Mouse (Mus musculus): ENCODE results near the gene Ankrd60. TPM values are rescaled to one million over a fixed set of nuclear protein-coding genes. Genes with fewer than 3 reads are reported as not detected.

The Ankrd60 gene
- polyA plus RNA-seq, 1 experiment from 2014 or later = not detected

DNA sequence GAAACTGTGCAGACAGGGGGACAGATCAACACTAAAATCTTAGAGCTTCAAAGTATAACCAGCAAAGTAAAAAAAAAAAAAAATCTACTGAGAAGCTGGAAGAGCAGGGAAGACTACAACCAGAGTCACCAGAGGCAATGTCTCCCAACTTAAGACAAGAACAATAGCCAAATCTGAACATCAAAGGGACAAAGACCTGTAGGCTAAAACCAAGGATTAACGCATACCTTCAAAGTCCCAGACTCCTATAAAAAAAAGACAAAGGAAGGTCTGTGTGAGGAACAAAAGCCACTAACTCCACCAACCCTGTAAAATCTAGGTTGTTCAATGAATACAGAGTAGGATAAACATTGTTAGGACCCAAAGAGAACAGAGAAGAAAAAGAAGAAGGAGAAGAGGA is 23.7 kb upstream of the Ankrd60 start:
- 97% methylated on average over 1 of the region's 1 CpGs for WGBS
- no peak overlapping the region for H3K27ac ChIP-seq (replicated peaks)
- ATAC-seq (ENCODE audit: low FRiP score, low read depth) = no peak
- no peak overlapping the region for H3K4me3 ChIP-seq
- no peak overlapping the region for H3K9ac ChIP-seq
- H3K4me1 ChIP-seq (replicated peaks) = peaks cover 12% of the 10 kb centered on the region
- H3K27me3 ChIP-seq = no peaks in the 10 kb centered on the region
- no peak overlapping the region for H3K4me2 ChIP-seq
- no peaks in the 10 kb centered on the region for H3K36me3 ChIP-seq
- no peaks in the 10 kb centered on the region for H3K9me3 ChIP-seq

- Histone ChIP-seq H3K9me3 (no peaks in the 10 kb centered on the region), H3K4me3 (no peak overlapping the region), H3K36me3 (no peaks in the 10 kb centered on the region), H3K4me2 (no peak overlapping the region), H3K27me3 (no peaks in the 10 kb centered on the region), H3K9ac (no peak overlapping the region), H3K4me1 (replicated peaks) (peaks cover 19% of the 10 kb centered on the region; the same call in 1 of the 2 replicates), H3K27ac (replicated peaks) (no peak overlapping the region)
- ATAC-seq (ENCODE audit: low FRiP score, low read depth) = no peak
- WGBS = 34% methylated on average over 10 of the region's 10 CpGs
Observed at GRCm38 (mm10) chr2:173595374-173595781, 17.2 kb upstream of the Ankrd60 start.

- Histone ChIP-seq H3K4me2 (no peak overlapping the region), H3K4me3 (no peak overlapping the region), H3K4me1 (replicated peaks) (peaks cover 19% of the 10 kb centered on the region; the same call in 1 of the 2 replicates), H3K9me3 (no peaks in the 10 kb centered on the region), H3K27me3 (no peaks in the 10 kb centered on the region), H3K9ac (no peak overlapping the region), H3K36me3 (no peaks in the 10 kb centered on the region), H3K27ac (replicated peaks) (no peak overlapping the region)
- no peak for ATAC-seq (ENCODE audit: low FRiP score, low read depth)
- WGBS = 74% methylated on average over 11 of the region's 11 CpGs
Observed at GRCm38 (mm10) chr2:173594313-173595063, 16.3 kb upstream of the Ankrd60 start.

GRCm38 (mm10) chr2:173593841-173594240 is 15.7 kb upstream of the Ankrd60 start:
- WGBS = 61% methylated on average over 4 of the region's 4 CpGs
- ATAC-seq (ENCODE audit: low FRiP score, low read depth) = no peak
- Histone ChIP-seq H3K4me1 (replicated peaks) (peaks cover 19% of the 10 kb centered on the region; the same call in 1 of the 2 replicates), H3K27me3 (no peaks in the 10 kb centered on the region), H3K27ac (replicated peaks) (no peak overlapping the region), H3K9me3 (no peaks in the 10 kb centered on the region), H3K4me2 (no peak overlapping the region), H3K4me3 (no peak overlapping the region), H3K36me3 (no peaks in the 10 kb centered on the region), H3K9ac (no peak overlapping the region)

DNA sequence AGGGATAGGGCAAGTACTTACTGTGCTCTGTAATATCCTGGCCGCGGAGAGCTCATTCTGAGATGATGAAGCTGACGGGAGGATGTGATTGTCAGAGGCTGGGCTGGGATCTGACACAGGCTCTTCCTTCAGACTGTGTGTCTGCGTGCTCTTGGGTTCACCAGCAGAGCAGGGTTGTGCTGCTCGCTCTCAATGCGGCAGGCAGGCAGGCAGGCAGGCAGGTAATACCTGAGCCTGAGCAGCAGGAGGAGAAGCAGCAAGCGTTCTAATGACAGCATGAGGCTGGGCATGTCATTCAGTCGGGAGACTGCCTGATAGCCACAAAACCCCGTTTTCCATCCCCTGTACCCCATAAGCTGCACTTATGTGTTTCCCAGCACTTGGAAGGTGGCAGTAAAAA is 14.6 kb upstream of the Ankrd60 start:
- Histone ChIP-seq H3K27me3 (no peaks in the 10 kb centered on the region), H3K9me3 (no peaks in the 10 kb centered on the region), H3K27ac (replicated peaks) (no peak overlapping the region), H3K4me1 (replicated peaks) (peaks cover 19% of the 10 kb centered on the region; the same call in 1 of the 2 replicates), H3K4me3 (no peak overlapping the region), H3K36me3 (no peaks in the 10 kb centered on the region), H3K4me2 (no peak overlapping the region), H3K9ac (no peak overlapping the region)
- 35% methylated on average over 9 of the region's 9 CpGs for WGBS
- 0 out of 2 replicates have a peak, but pooled peaks have one; percentile 36 for ATAC-seq (ENCODE audit: low FRiP score, low read depth)

DNA sequence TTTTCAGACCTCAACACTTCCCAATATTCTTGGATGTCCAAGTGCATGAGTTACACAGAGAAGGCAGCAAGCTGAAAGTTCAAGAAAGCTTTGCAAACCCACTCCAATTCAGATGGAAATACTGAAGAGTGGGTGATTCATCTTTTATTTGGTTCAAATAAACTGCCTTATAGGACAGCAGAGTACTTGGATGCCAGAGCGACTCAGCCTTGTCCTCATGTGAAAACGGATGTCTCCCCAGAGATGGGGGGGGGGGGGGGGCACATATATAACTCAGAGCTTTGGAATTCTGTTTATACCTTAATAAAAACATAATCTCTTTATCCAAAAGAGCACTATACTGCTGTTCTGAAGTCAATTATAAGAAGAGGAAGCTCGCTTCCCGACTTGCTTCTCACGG is 9.2 kb upstream of the Ankrd60 start:
- Histone ChIP-seq H3K4me3 (no peak overlapping the region), H3K27ac (replicated peaks) (no peak overlapping the region), H3K27me3 (peaks cover 19% of the 10 kb centered on the region), H3K36me3 (no peaks in the 10 kb centered on the region), H3K4me1 (replicated peaks) (peaks cover 14% of the 10 kb centered on the region), H3K9ac (no peak overlapping the region), H3K4me2 (no peak overlapping the region), H3K9me3 (no peaks in the 10 kb centered on the region)
- 83% methylated on average over 5 of the region's 5 CpGs for WGBS
- ATAC-seq (ENCODE audit: low FRiP score, low read depth) = no peak

DNA sequence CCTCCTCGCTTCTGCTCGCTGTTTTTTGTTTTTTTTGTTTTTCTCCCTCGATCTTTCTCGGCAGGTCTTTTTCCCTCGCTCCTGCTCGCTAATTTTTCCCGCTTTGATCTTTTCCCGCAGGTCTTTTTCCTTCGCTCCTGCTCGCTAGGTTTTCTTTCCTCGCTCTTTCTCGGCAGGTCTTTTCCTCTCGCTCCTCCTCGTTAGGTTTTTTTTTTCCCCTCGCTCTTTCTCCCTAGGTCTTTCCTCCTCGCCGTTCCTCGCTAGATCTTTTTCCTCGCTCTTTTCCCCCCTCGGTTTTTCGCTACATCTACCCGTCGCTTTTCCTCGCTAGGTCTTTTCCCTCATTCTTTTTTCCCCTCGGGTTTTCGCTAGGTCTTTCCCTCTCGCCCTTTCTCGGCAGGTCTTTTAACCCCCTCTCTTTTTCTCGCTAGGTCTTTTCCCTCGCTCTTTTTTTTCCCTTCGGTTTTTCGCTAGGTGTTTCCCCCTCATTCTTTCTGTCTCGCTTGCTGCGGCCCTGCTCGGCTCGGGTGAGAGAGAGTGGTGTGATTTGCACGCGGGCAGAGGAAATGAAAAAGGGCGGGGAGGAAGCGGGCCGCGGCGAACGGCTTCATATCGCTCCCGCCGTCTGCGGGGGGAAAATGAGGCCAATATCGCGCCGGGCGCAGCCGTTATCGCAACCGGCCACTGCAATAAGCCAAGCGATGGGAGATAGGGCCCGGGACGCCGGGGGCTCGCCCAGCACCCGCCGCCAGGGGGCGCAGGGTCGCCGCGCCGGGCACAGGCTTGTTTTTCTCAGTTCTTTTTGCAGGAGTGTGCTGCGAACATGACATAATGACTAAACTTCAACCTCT is 8.2 kb upstream of the Ankrd60 start:
- peaks cover 24% of the 10 kb centered on the region for H3K27me3 ChIP-seq
- H3K9me3 ChIP-seq = no peaks in the 10 kb centered on the region
- peak overlapping the region; percentile 84 for H3K4me2 ChIP-seq
- WGBS = 1% methylated on average over 68 of the region's 68 CpGs
- H3K36me3 ChIP-seq = no peaks in the 10 kb centered on the region
- peaks cover 14% of the 10 kb centered on the region for H3K4me1 ChIP-seq (replicated peaks)
- peak overlapping the region; percentile 57 for H3K27ac ChIP-seq (replicated peaks)
- peak overlapping the region; percentile 41 for H3K9ac ChIP-seq
- H3K4me3 ChIP-seq = peak overlapping the region; percentile 48
- no peak for ATAC-seq (ENCODE audit: low FRiP score, low read depth)

- ATAC-seq (ENCODE audit: low FRiP score, low read depth) = peak; percentile 89
- under 1% methylated on average over 54 of the region's 54 CpGs for WGBS
Observed at GRCm38 (mm10) chr2:173585387-173586117, 7.4 kb upstream of the Ankrd60 start.

GRCm38 (mm10) chr2:173584361-173584760 is 6.2 kb upstream of the Ankrd60 start:
- Histone ChIP-seq H3K9me3 (no peaks in the 10 kb centered on the region), H3K27ac (replicated peaks) (no peak overlapping the region), H3K27me3 (peaks cover 29% of the 10 kb centered on the region), H3K4me1 (replicated peaks) (peaks cover 14% of the 10 kb centered on the region), H3K36me3 (no peaks in the 10 kb centered on the region), H3K4me2 (no peak overlapping the region), H3K4me3 (no peak overlapping the region), H3K9ac (no peak overlapping the region)
- 33% methylated on average over 15 of the region's 15 CpGs for WGBS
- no peak for ATAC-seq (ENCODE audit: low FRiP score, low read depth)

More at GRCm38 (mm10) chr2:173585387-173586117, 7.4 kb upstream of the Ankrd60 start:
- Histone ChIP-seq H3K9ac (peak overlapping the region; percentile 41; the same call in 1 of the 2 replicates), H3K27me3 (peaks cover 24% of the 10 kb centered on the region), H3K4me1 (replicated peaks) (peaks cover 14% of the 10 kb centered on the region), H3K9me3 (no peaks in the 10 kb centered on the region), H3K4me3 (peak overlapping the region; percentile 48), H3K27ac (replicated peaks) (peak overlapping the region; percentile 57; the same call in 1 of the 2 replicates), H3K4me2 (peak overlapping the region; percentile 84), H3K36me3 (no peaks in the 10 kb centered on the region)

DNA sequence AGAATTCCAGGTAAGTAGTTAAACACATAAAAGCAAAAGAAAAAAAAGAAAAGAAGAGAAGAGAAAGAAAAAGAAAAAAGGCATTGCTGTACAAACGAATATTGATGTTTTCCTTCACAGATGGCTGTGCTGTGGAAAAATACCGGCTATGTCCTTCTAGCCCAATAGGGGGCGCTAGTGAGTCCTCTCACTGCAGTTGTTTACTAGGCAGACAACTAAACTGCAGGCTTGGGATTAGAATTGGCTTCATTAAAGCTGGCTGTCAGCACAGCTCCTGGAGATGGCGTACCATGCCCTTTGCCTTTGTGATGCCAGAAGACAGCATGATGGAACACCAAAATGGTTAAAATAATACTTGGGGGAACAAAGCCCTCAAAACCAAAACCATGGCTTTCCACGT is 5.3 kb upstream of the Ankrd60 start:
- no peak overlapping the region for H3K9ac ChIP-seq
- no peak overlapping the region for H3K27ac ChIP-seq (replicated peaks)
- H3K27me3 ChIP-seq = peaks cover 29% of the 10 kb centered on the region
- ATAC-seq (ENCODE audit: low FRiP score, low read depth) = no peak
- H3K4me3 ChIP-seq = no peak overlapping the region
- 43% methylated on average over 5 of the region's 5 CpGs for WGBS
- no peaks in the 10 kb centered on the region for H3K36me3 ChIP-seq
- no peak overlapping the region for H3K4me2 ChIP-seq
- no peaks in the 10 kb centered on the region for H3K9me3 ChIP-seq
- H3K4me1 ChIP-seq (replicated peaks) = peaks cover 16% of the 10 kb centered on the region

DNA sequence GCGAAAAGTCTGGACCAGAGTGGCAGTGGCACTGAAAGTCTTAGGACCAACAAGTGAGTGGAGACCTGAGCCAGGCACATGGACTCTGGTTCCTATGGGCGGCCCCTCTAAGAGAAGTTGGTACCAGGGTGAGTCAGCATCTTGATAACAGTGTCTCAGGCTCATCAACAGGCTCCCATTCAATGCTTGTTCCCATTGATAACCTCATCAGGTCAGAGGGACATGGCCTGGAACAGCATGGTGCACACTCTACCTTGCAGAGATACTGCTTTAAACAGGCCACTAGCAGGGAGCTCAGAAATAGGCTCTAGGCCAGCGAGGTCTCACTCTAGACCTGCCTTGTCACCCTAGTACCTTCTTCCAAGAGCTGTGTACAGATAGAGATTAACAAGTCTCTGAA is 4.7 kb upstream of the Ankrd60 start:
- Histone ChIP-seq H3K36me3 (no peaks in the 10 kb centered on the region), H3K4me1 (replicated peaks) (peaks cover 22% of the 10 kb centered on the region), H3K4me3 (no peak overlapping the region), H3K4me2 (no peak overlapping the region), H3K27me3 (peaks cover 29% of the 10 kb centered on the region), H3K9me3 (no peaks in the 10 kb centered on the region), H3K27ac (replicated peaks) (no peak overlapping the region), H3K9ac (no peak overlapping the region)
- 93% methylated on average over 3 of the region's 3 CpGs for WGBS
- no peak for ATAC-seq (ENCODE audit: low FRiP score, low read depth)

All from hindbrain, embryonic 15.5 days (tissue).